Mouse (Mus musculus) NIH3T3 (cell line): ENCODE results near the gene Fyb.

Experiments
- DNase-seq: peaks from one replicate; pipeline ENCODE4 v3.0.0-alpha.2; 2012; ENCODE audit warnings: low read depth

Gene Fyb

DNA sequence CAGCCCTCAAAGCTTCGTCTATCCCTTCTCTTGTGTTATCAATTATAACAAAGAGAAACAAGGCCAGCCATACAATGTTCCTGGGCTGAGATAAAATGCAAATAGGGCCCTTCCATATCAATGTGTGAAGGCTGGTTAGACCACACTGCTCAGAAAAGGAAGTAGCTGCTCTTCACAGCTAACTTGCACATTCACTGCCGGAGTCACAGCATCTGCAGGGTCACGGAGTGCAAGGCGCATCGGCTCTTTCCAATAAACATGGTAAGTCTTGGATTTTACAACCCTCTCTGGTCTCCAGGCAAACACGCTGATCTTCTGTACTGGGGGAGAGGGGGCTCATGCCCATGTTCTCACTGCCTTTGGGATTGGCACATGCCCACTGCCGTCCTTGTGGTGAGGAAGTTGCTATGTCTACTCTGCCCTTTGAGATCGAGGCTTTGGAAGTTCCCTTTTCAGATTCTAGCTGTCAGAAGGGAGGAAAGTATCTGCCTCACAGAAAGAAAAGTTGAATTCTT lies at the start of gene Fyb:
Gene Fyb (plus strand): TSS at position 201 of the 515 bp plus-strand sequence.
- DNase-seq: no peak

DNA sequence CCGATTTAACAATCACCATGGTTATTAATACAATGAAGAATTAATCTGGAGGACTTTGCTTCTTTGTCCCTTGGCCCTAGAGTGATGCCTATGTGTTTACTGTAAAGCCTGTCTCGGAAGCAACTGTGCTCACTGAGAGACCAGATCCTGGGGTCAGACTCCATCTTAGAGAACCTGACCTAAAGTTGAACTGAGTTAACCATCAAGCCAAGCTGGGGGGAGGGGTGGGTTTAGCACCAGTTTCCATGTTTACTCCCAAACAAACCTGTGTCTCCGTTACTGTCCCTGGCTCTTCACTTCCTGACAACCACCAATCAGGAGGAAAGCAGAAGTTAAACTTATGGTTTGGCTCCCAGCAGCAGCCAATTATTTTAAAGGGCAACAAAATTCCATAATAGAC lies 39.1 kb upstream of the Fyb start:
- no peak for DNase-seq

DNA sequence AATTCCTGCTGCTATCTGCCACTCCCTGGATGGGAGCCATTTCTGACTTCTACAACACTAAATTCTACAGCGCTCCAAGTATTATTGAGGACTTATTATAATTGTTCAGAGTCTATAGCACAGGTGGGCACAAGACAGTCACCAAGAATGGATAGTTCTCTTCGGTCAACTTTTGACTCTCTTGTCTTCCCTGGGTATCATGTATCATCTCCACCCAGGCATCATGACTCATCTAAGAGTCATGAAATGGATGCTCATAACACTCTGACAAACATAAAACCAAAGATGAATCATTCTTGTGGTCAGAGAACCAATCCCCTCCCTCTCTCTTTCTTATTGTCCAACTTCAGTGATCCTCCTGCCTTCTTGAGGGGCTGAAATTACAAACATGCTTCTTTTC lies 30.3 kb upstream of the Fyb start:
- peak; percentile 74 for DNase-seq

DNA sequence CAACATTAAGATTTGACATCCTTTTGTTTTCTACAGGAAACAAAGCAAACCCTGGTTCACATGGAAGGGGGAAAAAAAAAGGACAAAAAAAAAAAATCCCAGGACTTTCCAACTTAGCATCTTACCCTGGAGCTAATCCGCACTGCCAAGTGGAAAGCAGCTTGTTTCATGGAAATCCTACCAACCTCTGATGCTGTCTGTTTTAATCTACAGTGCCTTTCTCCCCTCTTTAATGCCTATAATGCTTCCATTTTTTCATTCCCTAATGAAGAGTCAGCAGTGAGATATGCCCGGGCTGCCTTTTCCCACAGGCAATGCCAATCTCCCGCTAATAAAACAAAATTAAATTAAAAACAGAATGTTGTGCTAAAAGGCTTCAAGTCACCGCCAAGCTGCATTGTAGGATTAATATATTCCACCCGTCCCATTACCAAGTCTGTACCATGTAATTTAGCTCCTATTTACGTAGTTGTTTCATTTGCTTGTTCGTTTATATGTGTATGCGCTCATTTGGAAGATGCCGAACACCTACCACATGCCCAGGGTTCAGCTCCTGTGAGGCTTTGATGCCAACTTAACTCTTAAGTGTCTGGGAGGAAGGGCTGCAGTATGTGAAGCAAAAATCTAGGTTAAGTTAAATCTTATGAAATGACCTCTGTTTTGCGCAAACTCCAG lies 24.1 kb upstream of the Fyb start:
- DNase-seq: no peak

DNA sequence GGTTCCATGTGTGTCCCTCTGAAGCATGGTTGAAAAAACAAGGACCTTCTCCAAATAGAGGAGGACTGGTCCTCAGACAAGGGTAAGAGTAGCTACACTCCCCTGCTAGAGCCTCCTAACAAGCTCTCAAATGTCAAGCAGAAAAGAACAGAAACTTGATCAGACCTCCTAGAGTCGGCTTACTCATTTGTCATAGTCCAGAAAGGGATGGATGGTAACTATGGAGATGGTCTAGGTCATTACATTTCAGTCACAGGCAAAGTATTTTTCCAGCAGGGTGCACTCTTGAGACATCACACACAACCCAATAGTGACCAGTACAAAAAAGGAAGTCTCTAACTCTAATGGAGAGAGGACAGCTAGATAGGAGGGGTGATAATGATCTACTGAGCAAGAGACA lies 21.9 kb upstream of the Fyb start:
- peak; percentile 78 for DNase-seq

DNA sequence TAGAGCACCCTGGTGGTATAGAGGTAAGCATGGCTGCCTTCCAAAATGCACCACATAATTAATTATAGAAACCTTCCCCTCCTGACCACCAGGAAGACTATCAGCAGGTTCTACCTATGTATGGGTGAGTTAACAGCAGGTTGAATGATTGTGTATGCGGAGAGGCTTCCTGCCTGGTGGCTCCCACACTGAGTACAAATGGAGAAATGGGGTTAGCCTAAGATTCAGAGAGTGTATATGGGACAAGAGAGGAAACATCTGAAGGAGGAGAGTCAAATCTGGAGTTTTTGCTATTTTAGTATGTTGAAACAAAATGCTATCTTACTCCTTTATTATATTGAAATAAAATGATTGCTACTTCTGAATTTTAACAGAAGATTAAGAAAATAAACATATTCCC lies 5.1 kb upstream of the Fyb start:
- no peak for DNase-seq

DNA sequence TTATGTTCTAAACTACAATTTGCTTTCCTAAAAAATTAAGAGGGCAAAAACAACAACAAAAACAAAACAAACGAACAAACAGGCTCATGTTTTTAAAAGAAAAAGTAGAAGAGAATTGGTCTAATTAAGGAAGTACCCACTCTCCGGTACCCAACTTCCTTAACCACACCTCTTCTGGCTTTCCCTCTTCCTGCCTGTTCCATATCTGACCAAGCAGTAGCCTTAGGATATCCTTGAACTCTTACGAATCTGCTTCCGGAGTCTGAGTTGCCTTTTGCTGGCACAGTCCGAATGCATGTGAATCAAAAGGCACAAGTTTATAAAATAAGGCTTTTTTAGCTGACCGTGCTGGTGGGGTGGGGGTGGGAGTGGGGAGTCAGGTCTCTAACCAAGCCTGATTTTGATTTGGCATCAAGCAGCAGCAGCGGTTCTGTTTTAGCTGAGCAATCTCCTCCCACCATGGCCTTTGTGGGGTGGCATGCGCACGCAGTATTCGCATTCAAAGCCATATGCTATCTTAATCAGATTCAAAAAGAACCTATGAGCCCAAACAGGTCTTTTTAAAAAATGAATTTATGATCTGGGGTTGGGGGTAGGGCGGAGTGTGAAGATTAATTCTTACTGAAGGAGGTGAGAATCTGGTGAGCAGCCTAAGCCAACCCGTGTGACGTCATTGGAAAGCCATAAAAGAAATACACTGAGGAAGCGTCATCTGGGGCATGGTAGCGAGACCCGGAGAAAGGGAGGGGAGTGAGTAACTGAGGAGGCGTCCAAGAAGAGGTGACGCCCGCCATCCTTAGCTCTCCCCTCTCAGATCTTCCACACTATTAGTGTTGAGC lies 3.0 kb upstream of the Fyb start:
- DNase-seq: no peak

DNA sequence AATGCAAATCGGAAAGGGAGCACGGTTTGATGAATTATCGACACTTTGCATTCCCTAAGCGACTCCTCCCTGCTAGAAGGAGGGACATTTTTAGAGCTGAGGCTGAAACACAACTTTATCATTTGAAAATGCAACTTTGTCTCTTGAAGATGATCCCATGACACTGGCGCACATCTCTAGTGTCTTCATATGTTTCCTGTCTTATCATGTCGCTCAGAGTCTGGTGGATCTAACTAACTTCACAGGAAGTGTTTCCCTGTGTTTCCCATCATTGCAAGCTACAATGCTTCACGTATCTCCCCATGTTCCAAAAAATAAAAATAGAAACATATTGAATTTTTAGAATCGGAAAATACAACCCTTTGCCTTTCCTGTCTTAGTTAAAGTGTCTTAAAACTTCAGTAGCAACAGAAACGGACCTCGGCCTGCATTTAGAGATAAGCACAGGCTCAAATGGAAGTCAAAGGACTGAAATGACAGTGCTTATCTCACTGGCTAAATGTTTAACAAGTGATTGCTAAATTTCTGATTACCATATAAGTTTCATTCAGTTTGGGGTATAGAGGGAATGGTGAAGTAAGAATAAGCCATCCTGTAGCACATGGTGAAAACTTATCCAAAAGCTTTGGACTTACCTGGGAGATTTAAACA lies 2.0 kb upstream of the Fyb start:
- no peak for DNase-seq

DNA sequence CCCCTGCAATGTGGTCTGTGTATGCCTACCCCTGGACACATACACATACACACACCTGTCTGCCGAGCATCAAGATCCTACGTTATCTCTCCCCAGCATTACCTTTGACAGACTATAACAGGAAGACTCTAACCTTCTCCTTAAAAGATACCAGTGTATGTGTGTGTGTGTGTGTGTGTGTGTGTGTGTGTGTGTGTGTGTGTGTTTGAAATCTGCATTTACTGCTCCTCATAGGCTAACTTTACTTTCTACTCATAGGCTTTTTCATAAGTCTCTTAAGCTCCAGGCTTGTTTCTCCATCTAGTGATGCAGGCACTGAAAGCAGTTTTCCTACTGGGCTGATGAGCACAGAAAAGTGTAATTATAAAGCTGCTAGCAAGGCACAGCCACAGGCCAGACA lies 2.1 kb downstream of the Fyb start:
- no peak for DNase-seq

DNA sequence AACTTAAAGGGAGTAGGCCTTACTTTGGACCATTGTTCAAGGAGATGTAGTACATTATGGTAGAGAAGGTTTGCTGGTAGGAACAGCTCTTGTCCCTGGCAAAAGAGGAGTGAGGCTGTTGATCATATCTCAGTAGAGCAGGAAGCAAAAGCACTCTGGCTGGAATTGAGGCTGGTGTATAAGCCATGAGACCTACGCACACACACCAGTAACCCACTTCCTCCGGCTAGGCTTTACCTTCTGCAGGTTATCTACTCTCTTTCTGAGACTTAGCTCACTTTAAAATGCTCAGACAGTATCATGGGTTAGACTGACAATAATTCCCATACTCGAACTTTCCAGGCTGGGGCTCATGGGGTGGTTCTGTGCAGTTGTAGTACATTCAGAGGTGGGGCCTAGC lies 2.7 kb downstream of the Fyb start:
- DNase-seq: no peak

DNA sequence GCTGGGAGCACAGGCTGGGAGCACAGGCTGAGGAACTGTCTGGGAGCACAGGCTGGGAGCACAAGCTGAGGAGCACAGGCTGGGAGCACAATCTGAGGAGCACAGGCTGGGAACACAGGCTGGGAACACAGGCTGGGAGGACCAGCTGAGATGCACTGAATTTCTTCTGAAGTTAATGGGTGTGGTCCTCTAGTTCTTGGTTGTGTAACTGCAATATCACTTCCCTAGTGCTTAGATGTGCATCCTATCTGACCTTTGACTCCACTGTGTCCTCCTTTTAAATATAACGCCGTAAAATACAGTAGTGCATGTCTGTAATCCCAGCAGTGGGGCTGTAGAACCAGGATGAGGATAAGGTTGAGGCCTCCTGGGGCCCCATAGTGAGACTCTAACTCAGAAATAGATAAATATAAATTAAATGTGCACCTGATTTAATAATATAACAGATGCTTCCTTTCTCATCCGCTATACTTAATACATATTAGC lies 11.2 kb downstream of the Fyb start:
- no peak for DNase-seq

DNA sequence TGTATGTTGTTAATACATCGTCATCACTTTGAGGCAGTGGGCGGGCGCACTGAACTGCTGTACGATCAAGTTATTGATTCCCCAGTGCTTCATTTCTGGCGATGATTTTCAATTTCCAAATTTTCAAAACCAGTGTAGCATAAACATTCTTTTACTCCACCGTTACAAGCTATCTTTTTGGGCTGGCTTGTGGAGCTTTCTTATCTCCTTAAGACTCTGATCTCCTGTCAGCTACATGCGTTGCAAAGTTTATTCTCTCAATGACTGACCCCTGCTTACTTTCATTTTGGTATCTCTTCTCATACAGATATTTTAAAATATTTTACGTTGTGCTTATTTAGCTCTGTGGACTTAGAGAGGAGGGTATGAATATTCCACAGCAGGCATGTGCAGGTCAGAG lies 11.9 kb downstream of the Fyb start:
- DNase-seq: no peak

DNA sequence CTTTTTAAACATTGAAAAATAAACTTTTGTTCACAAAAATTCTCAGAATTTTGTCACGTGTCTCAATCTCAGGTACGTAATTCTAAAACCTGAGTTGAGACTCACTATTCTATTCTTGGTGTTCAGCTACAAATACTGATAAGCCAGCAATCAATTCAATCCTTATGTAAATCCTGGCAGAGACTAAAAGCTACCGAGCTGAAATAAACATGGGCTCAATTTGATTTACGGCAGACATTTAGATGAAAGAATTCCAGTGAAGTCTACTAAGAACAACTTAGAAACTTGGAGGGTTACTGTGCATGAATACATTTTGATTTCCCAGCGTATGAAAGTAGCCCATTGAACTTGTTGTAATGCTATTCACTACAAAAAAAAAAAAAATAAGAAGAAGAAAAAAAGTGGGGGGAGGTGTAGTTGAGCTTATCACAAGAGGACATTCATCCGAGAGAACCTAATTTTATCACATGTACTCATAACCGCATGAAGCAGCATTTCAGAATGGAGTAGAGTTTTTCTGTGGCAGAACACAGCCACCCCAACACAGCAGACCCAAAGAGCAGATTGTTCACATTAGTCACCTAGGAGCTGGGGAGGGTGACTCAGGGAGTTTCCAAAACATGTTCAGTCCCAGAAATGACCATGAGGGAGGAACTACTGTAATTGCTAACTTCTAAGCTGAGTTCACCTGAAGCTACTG lies 17.1 kb downstream of the Fyb start:
- peak; percentile 67 for DNase-seq

DNA sequence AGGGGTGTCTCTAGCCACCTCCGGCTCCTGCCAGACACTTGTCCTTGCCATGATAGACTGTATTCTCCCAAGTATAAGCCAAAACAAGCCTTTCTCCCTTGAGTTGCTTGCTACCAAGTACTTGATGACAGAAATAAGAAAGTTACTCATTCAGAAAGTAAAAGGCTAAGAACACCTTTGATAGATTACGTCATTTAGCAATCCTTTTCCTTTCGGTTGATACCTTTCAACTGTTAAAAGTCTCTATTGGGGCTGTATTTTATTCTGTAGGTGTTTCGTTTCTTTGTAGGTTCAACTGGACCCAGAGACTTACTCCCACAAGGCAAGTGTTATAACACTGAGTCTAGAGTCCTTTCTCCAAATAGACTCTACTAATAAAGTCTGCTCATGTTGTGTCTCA lies 26.3 kb downstream of the Fyb start:
- no peak for DNase-seq

DNA sequence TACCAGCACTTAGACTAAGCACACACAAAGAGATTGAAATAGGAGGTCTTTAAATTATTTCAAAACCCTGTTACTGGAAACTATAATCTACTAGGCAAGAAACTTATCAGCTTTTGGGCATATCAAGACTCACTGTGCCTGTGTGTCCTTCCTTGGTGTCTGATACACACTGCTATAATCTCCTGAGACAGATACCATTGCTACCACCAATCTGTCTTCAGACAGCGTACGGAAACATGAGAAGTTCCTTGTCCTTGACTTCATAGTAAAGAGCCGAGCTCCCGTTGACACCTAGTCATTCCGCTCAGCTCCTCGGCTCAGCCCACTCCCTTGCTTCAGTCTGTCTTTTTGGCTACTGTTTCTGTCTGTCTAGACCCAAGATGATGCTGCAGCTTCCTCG lies 29.2 kb downstream of the Fyb start:
- no peak for DNase-seq

DNA sequence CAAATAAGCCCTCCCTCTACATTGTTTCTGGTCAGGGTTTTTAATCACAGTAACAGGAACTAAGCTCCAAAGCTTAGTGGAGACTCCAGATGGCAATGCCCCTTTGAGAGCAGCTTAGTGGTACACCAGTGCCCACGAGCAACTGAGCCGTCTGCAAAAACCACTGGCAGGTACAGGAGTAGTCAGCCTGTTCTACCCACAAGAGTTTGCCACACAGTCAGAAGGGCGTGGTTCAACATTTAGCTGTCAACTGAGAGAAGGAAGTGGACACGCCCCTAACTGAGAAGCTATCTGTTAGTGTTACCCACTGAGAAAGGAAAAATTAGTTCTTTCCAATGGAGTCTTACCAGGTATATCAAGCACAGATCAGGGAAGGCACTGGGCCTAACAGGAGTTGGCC lies 32.1 kb downstream of the Fyb start:
- peak; percentile 23 for DNase-seq

DNA sequence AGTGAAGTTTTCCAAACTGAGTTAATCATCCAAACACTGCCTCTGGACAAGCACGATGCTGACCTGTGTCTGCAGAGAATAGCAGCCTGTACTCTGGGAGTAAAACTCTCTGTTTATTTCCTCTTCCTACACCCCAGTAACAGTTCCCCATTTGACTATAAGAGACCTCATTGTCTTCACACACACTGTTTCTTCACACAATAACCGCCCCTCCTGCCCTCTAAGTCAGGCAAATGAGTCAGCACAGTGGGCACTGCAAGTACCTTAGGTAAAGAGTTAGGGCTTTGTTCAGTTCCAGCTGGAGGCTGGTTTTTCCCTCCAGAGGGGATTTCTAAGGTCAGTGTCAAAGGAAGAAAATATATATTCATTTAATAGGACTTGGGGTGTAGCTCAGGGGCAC lies 32.9 kb downstream of the Fyb start:
- peak; percentile 59 for DNase-seq

DNA sequence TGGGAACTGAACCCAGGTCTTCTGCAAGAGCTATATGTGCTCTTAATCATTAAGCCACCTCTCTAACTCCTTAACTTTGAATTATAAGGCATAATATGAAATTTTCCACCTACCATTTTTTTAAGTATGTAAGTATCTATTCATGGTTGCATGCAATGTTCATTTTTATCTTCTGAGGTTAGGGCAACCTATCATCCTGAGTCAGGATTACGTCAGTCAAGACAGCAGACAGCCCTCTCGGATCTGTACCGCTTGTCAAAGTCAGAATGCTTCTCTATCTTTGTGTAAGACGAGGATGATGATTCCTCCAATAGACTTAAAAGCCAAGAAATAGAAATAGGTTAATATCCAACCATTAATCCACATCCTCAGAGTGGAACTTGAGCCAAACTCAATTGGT lies 33.6 kb downstream of the Fyb start:
- no peak for DNase-seq

DNA sequence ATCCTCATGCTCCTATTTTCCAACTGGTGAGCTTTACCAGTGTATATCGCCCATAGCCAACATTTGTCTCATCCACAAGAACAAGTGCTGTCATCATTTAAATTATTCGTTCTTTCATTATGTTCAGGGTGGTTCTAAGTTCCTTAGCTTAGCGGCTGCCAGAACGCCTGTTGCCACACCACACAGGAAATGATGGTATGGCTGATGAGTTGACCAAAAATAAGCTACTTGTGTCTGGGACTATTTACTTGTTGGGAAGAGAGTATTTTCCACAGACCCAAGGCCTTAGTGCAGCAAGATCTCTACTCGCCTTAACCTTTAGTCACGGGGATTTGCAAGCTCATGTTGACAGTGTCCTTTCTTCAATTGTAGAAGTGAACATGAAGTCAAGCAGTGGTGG lies 34.3 kb downstream of the Fyb start:
- DNase-seq: no peak

DNA sequence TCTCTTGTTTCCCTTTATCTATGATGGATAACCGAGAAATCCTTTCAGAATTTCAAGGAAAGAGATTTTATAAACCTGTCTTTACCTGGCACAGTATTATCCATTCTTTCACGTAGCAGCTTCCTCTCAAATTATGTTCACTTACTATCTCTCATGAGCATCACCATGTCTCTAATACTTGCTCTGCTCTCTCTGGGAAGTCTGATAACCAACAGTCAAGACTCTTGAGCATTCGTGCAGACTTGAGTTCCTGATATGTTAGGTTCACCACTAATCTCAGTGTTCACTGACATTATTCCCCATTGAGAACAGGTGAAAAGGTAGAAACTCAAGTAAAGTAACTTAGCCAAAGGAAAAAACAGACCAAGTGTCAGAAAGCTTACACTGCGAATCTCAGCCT lies 34.9 kb downstream of the Fyb start:
- DNase-seq: no peak

DNA sequence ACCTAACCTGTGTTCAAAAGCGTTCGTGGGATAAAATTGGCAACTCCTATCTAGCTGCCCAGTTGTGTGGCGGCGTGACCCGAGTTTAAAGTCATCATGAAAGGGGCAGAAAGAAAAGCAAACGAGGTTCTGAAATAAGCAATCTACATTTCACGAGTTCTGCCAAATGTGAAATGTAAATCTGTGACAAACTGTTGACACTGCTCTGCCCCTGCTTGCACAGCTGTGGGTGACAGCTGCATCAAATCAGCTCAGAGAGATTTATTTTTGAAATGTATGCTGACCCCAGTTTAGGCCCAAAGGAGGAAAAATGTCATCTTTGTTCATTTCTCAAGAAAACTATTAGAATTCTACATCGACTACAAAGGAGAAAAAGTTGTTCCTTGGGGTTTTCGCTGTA lies 36.5 kb downstream of the Fyb start:
- peak; percentile 15 for DNase-seq

DNA sequence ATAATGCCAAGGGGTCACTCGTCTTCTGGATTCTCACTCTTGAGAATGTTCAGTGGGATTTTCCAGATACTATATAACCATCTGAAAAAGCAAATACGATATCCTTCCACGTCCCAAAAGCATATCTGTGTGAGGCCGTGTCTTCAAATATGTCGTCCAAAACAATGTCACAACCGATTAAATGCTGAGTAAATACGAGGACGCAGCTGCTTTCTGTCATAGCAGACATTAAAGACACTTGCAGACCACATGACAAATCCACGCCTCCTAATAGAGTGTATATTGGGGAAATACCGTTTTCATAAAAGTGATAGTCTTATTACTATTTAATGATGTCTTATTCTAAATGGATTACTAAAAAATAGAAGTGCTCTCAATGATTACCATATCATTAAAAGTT lies 38.0 kb downstream of the Fyb start:
- no peak for DNase-seq
